Mouse (Mus musculus) layer of hippocampus, postnatal 36 days (tissue): Measurements from ENCODE around the gene S100a3. TPM values are rescaled to one million over a fixed set of nuclear protein-coding genes. Genes with fewer than 3 reads are reported as not detected.

Source experiments
- DNase-seq, 2 experiments: peaks; one replicate each; pipeline ENCODE4 v3.0.0; 2022
- total RNA-seq, 2 experiments: library from RNA; stranded (reverse); gene quantifications; 2 replicates each; pipeline ENCODE4 v1.2.3; 2021

S100a3 gene
- total RNA-seq, 2 experiments from 2014 or later: 1.1 to 1.4 TPM

GRCm38 (mm10) chr3:90574691-90575090 lies 14.3 kb downstream of the S100a3 start:
- DNase-seq: no peak

GRCm38 (mm10) chr3:90575320-90575719 lies 14.9 kb downstream of the S100a3 start:
- DNase-seq: no peak

- DNase-seq: no peak
These were observed 16.1 kb downstream of the S100a3 start for GRCm38 (mm10) chr3:90576351-90577001.

GRCm38 (mm10) chr3:90579433-90579832 lies 19.1 kb downstream of the S100a3 start:
- no peak for DNase-seq

- no peak for DNase-seq
These were observed 20.8 kb downstream of the S100a3 start for GRCm38 (mm10) chr3:90581141-90581540.

GRCm38 (mm10) chr3:90582156-90582555 lies 21.8 kb downstream of the S100a3 start:
- no peak for DNase-seq

- DNase-seq: no peak
These were observed 22.2 kb downstream of the S100a3 start for GRCm38 (mm10) chr3:90582556-90582955.

GRCm38 (mm10) chr3:90583893-90584292 lies 23.5 kb downstream of the S100a3 start:
- DNase-seq: no peak

- DNase-seq: peak; percentile 60 to 73
These were observed 25.2 kb downstream of the S100a3 start for GRCm38 (mm10) chr3:90585595-90585994.

GRCm38 (mm10) chr3:90586016-90586643 lies 25.8 kb downstream of the S100a3 start:
- DNase-seq: no peak

- no peak for DNase-seq
These were observed 26.5 kb downstream of the S100a3 start for GRCm38 (mm10) chr3:90586906-90587305.

GRCm38 (mm10) chr3:90587361-90588101 lies 27.2 kb downstream of the S100a3 start:
- DNase-seq: no peak

GRCm38 (mm10) chr3:90589390-90589789 lies 29.0 kb downstream of the S100a3 start:
- no peak for DNase-seq

GRCm38 (mm10) chr3:90589947-90590346 lies 29.6 kb downstream of the S100a3 start, which contains the start of gene S100a2:
TSS of gene S100a2 (plus strand) at chr3:90590247.
- no peak for DNase-seq

GRCm38 (mm10) chr3:90594466-90594865 lies 34.1 kb downstream of the S100a3 start:
- no peak for DNase-seq

GRCm38 (mm10) chr3:90595556-90595955 lies 35.2 kb downstream of the S100a3 start:
- no peak for DNase-seq

GRCm38 (mm10) chr3:90596810-90597209 lies 36.4 kb downstream of the S100a3 start:
- no peak for DNase-seq

- no peak for DNase-seq
These were observed 37.4 kb downstream of the S100a3 start for GRCm38 (mm10) chr3:90597736-90598135.

GRCm38 (mm10) chr3:90598212-90598611 lies 37.8 kb downstream of the S100a3 start:
- no peak for DNase-seq

- DNase-seq: no peak
These were observed 39.0 kb downstream of the S100a3 start for GRCm38 (mm10) chr3:90599401-90599800.

GRCm38 (mm10) chr3:90600036-90600435 lies 39.7 kb downstream of the S100a3 start:
- no peak for DNase-seq

- no peak for DNase-seq
These were observed 40.2 kb downstream of the S100a3 start for GRCm38 (mm10) chr3:90600458-90601195.
